17 mouse cellular contexts compared by ENCODE assay signal in genomic region chr11:69265410-69265809, GRCm38 (mm10). TPM values are rescaled to one million over a fixed set of nuclear protein-coding genes. Genes with fewer than 3 reads are reported as not detected.
DNase-seq lines count a peak whose midpoint lies in the region; ATAC-seq lines count a peak whose summit lies in the region.
"Had no signal": no experiment of that assay in that cellular context is flagged by ENCODE, and none has a peak within 500 bp of the region (broad histone marks: within the 10 kb centered on the region; RNA-seq: fewer than 3 reads in every experiment).

No protein-coding gene starts in this region.

- WGBS in forebrain, embryonic 15.5 days = 81% methylated on average over 9 of the region's 9 CpGs
- WGBS in forebrain, embryonic 11.5 days = 76% methylated on average over 9 of the region's 9 CpGs
- WGBS in midbrain, embryonic 13.5 days = 79% methylated on average over 9 of the region's 9 CpGs
- 74% methylated on average over 9 of the region's 9 CpGs for WGBS in midbrain, embryonic 11.5 days
- 76% methylated on average over 9 of the region's 9 CpGs for WGBS in neural tube, embryonic 15.5 days

- no peak for ATAC-seq in forebrain, embryonic 15.5 days (replicated peaks)
- ATAC-seq in forebrain, embryonic 11.5 days (replicated peaks; ENCODE audit: low FRiP score) = no peak
- ATAC-seq in midbrain, embryonic 13.5 days = no peak
- no peak for ATAC-seq in midbrain, embryonic 11.5 days (ENCODE audit: low FRiP score)
- no peak for ATAC-seq in neural tube, embryonic 15.5 days (ENCODE audit: low FRiP score)

- H3K27ac ChIP-seq in forebrain, embryonic 15.5 days (replicated peaks) = peak overlapping the region; percentile 83
- H3K27ac ChIP-seq in forebrain, embryonic 11.5 days (ENCODE audit: low read depth, low read length) = no peak overlapping the region
- peak overlapping the region; percentile 30; the same call in 1 of the 2 replicates for H3K27ac ChIP-seq in midbrain, embryonic 13.5 days
- no peak overlapping the region for H3K27ac ChIP-seq in midbrain, embryonic 11.5 days (ENCODE audit: low read depth, low read length)
- peak overlapping the region; percentile 84 for H3K27ac ChIP-seq in neural tube, embryonic 15.5 days (replicated peaks)
- H3K27ac ChIP-seq: kidney, embryonic 15.5 days; limb, embryonic 13.5 days; stomach, embryonic 15.5 days had no signal

- H3K9me3 ChIP-seq in forebrain, embryonic 15.5 days = no peaks in the 10 kb centered on the region
- H3K9me3 ChIP-seq in forebrain, embryonic 11.5 days (ENCODE audit: control insufficient read depth, low read length) = no peaks in the 10 kb centered on the region
- no peaks in the 10 kb centered on the region for H3K9me3 ChIP-seq in midbrain, embryonic 13.5 days
- no peaks in the 10 kb centered on the region for H3K9me3 ChIP-seq in midbrain, embryonic 11.5 days (ENCODE audit: control insufficient read depth, low read length)
- H3K9me3 ChIP-seq in neural tube, embryonic 15.5 days (replicated peaks) = no peaks in the 10 kb centered on the region
- H3K9me3 ChIP-seq: kidney, embryonic 15.5 days; limb, embryonic 13.5 days; midbrain, embryonic 12.5 days; stomach, embryonic 15.5 days had no signal

- no peaks in the 10 kb centered on the region for H3K36me3 ChIP-seq in forebrain, embryonic 15.5 days
- no peaks in the 10 kb centered on the region for H3K36me3 ChIP-seq in forebrain, embryonic 11.5 days (ENCODE audit: control insufficient read depth, insufficient read depth, low read length)
- no peaks in the 10 kb centered on the region for H3K36me3 ChIP-seq in midbrain, embryonic 13.5 days
- no peaks in the 10 kb centered on the region for H3K36me3 ChIP-seq in midbrain, embryonic 11.5 days (ENCODE audit: control insufficient read depth, insufficient read depth, low read length)
- H3K36me3 ChIP-seq in neural tube, embryonic 15.5 days = no peaks in the 10 kb centered on the region
- H3K36me3 ChIP-seq: kidney, embryonic 15.5 days; limb, embryonic 13.5 days; midbrain, embryonic 12.5 days; stomach, embryonic 15.5 days had no signal

- H3K4me3 ChIP-seq in forebrain, embryonic 15.5 days = no peak overlapping the region
- no peak overlapping the region for H3K4me3 ChIP-seq in forebrain, embryonic 11.5 days (ENCODE audit: low read depth, low read length)
- no peak overlapping the region for H3K4me3 ChIP-seq in midbrain, embryonic 13.5 days (replicated peaks)
- H3K4me3 ChIP-seq in midbrain, embryonic 11.5 days (ENCODE audit: low read depth, low read length) = no peak overlapping the region
- no peak overlapping the region for H3K4me3 ChIP-seq in neural tube, embryonic 15.5 days (replicated peaks)
- H3K4me3 ChIP-seq: erythroblast, embryonic 14.5 days; midbrain, embryonic 12.5 days; stomach, embryonic 15.5 days had no signal

- H3K27me3 ChIP-seq in forebrain, embryonic 15.5 days = no peaks in the 10 kb centered on the region
- no peaks in the 10 kb centered on the region for H3K27me3 ChIP-seq in forebrain, embryonic 11.5 days (ENCODE audit: control insufficient read depth, insufficient read depth, low read length)
- H3K27me3 ChIP-seq in midbrain, embryonic 13.5 days = peaks cover 15% of the 10 kb centered on the region; the same call in 1 of the 2 replicates
- H3K27me3 ChIP-seq in midbrain, embryonic 11.5 days (ENCODE audit: control insufficient read depth, insufficient read depth, low read length) = no peaks in the 10 kb centered on the region
- H3K27me3 ChIP-seq in neural tube, embryonic 15.5 days (replicated peaks) = no peaks in the 10 kb centered on the region; the same call in 1 of the 2 replicates

- H3K9ac ChIP-seq in forebrain, embryonic 15.5 days (replicated peaks) = no peak overlapping the region
- no peak overlapping the region for H3K9ac ChIP-seq in forebrain, embryonic 11.5 days (ENCODE audit: low read length)
- H3K9ac ChIP-seq in midbrain, embryonic 13.5 days (replicated peaks) = no peak overlapping the region
- H3K9ac ChIP-seq in midbrain, embryonic 11.5 days (ENCODE audit: low read length) = no peak overlapping the region
- no peak overlapping the region for H3K9ac ChIP-seq in neural tube, embryonic 15.5 days (replicated peaks)
- H3K9ac ChIP-seq: kidney, embryonic 15.5 days; limb, embryonic 13.5 days; stomach, embryonic 15.5 days had no signal

- no peak for DNase-seq in forebrain, embryonic 11.5 days (ENCODE audit: low spot score)
- DNase-seq in midbrain, embryonic 11.5 days (ENCODE audit: low spot score, missing footprints) = no peak
- DNase-seq in ZHBTc4 (ENCODE audit: low read depth, low spot score) = peak; percentile 45
- no peak for DNase-seq in lung, postnatal 25 days (ENCODE audit: low spot score)
- DNase-seq: adrenal gland, postnatal 10 days; heart, adult 11 months; lung, postnatal 36 days; right cerebral cortex, adult 18-20 months had no signal

- peaks cover 16% of the 10 kb centered on the region for H3K4me1 ChIP-seq in forebrain, embryonic 15.5 days
- 0 out of 2 replicates have a peak, but pooled peaks cover 2% of the 10 kb centered on the region for H3K4me1 ChIP-seq in forebrain, embryonic 11.5 days (replicated peaks; ENCODE audit: control insufficient read depth, insufficient read depth, low read length)
- H3K4me1 ChIP-seq in midbrain, embryonic 13.5 days (replicated peaks) = peaks cover 21% of the 10 kb centered on the region
- no peaks in the 10 kb centered on the region for H3K4me1 ChIP-seq in midbrain, embryonic 11.5 days (ENCODE audit: control insufficient read depth, insufficient read depth, low read length)
- peaks cover 22% of the 10 kb centered on the region for H3K4me1 ChIP-seq in neural tube, embryonic 15.5 days

- H3K4me2 ChIP-seq in forebrain, embryonic 15.5 days (replicated peaks) = no peak overlapping the region
- no peak overlapping the region for H3K4me2 ChIP-seq in forebrain, embryonic 11.5 days (ENCODE audit: low read depth, low read length, severe bottlenecking)
- H3K4me2 ChIP-seq in midbrain, embryonic 13.5 days (replicated peaks) = no peak overlapping the region
- no peak overlapping the region for H3K4me2 ChIP-seq in midbrain, embryonic 11.5 days
- peak overlapping the region; percentile 50; the same call in 1 of the 2 replicates for H3K4me2 ChIP-seq in neural tube, embryonic 15.5 days

RNA-seq across cellular contexts. Expression of gene Gucy2e, which starts 28.6 kb away (rescaled TPM):
- 0.47 and 0.52 TPM in 2 replicates for polyA plus RNA-seq in forebrain, embryonic 15.5 days (2015; fragmentation: Nextera tagmentation; extraction: Ambion mirVana)
- polyA plus RNA-seq in forebrain, embryonic 11.5 days (2014; fragmentation: Nextera tagmentation; extraction: Ambion mirVana) = 0.05 and 0.07 TPM in 2 replicates
- polyA plus RNA-seq in midbrain, embryonic 13.5 days (2015; fragmentation: Nextera tagmentation; extraction: Ambion mirVana) = 0.32 and 0.42 TPM in 2 replicates
- 0.04 TPM in 1 of 2 replicates, not detected in the other for polyA plus RNA-seq in midbrain, embryonic 11.5 days (2014; fragmentation: Nextera tagmentation; extraction: Ambion mirVana)
- 0.38 and 0.46 TPM in 2 replicates for polyA plus RNA-seq in neural tube, embryonic 15.5 days (2015; fragmentation: Nextera tagmentation; extraction: Ambion mirVana)
- polyA plus RNA-seq: erythroblast, embryonic 14.5 days; liver, embryonic 16.5 days had no signal

RNA-seq across cellular contexts. Expression of gene Cntrob, which starts 58.2 kb away (rescaled TPM):
- polyA plus RNA-seq in forebrain, embryonic 15.5 days (2015; fragmentation: Nextera tagmentation; extraction: Ambion mirVana) = 32.0 and 32.4 TPM in 2 replicates
- 31.7 and 32.1 TPM in 2 replicates for polyA plus RNA-seq in forebrain, embryonic 11.5 days (2014; fragmentation: Nextera tagmentation; extraction: Ambion mirVana)
- polyA plus RNA-seq in midbrain, embryonic 13.5 days (2015; fragmentation: Nextera tagmentation; extraction: Ambion mirVana) = 29.8 and 30.8 TPM in 2 replicates
- 20.0 and 28.3 TPM in 2 replicates for polyA plus RNA-seq in midbrain, embryonic 11.5 days (2014; fragmentation: Nextera tagmentation; extraction: Ambion mirVana)
- polyA plus RNA-seq in neural tube, embryonic 15.5 days (2015; fragmentation: Nextera tagmentation; extraction: Ambion mirVana) = 14.5 and 15.3 TPM in 2 replicates

RNA-seq across cellular contexts. Expression of gene Trappc1, which starts 58.4 kb away (rescaled TPM):
- 166 and 170 TPM in 2 replicates for polyA plus RNA-seq in forebrain, embryonic 15.5 days (2015; fragmentation: Nextera tagmentation; extraction: Ambion mirVana)
- 188 and 196 TPM in 2 replicates for polyA plus RNA-seq in forebrain, embryonic 11.5 days (2014; fragmentation: Nextera tagmentation; extraction: Ambion mirVana)
- 221 and 223 TPM in 2 replicates for polyA plus RNA-seq in midbrain, embryonic 13.5 days (2015; fragmentation: Nextera tagmentation; extraction: Ambion mirVana)
- 205 and 206 TPM in 2 replicates for polyA plus RNA-seq in midbrain, embryonic 11.5 days (2014; fragmentation: Nextera tagmentation; extraction: Ambion mirVana)
- 186 and 201 TPM in 2 replicates for polyA plus RNA-seq in neural tube, embryonic 15.5 days (2015; fragmentation: Nextera tagmentation; extraction: Ambion mirVana)

Comparison
In these comparisons a context has a peak if more than half of its experiments do, and no peak if none do; other contexts are left out.
1. H3K27ac ChIP-seq: peak in forebrain, embryonic 15.5 days (single experiment), midbrain, embryonic 13.5 days (single experiment) and neural tube, embryonic 15.5 days (single experiment); none in forebrain, embryonic 11.5 days (single experiment) and midbrain, embryonic 11.5 days (single experiment).